Mouse (Mus musculus) kidney, postnatal 0 days (tissue): ENCODE results near the gene Map2k2. TPM values are rescaled to one million over a fixed set of nuclear protein-coding genes. Genes with fewer than 3 reads are reported as not detected.

ENCODE experiments used
- ATAC-seq: fragments of 200-750 bp; cut with Nextera tagmentation; replicated peaks from 2 replicates; pipeline ENCODE4 v1.8.0; 2017; ENCODE audit warnings: low read depth, moderate number of reproducible peaks, moderate TSS enrichment, moderate library complexity; ENCODE audit not compliant: low FRiP score
- DNase-seq: peaks from one replicate; pipeline ENCODE4 v3.0.0-alpha.2; 2016; ENCODE audit warnings: low spot score
- H3K27ac ChIP-seq: fragments of 300-500 bp; sonication (generic); 2 replicates; pipeline ENCODE4 v1.5.1; 2014; ENCODE audit warnings: mild to moderate bottlenecking
- H3K27me3 ChIP-seq: fragments of 300-500 bp; sonication (generic); 2 replicates; pipeline ENCODE4 v1.6.1; 2014; ENCODE audit warnings: low read length, mixed read lengths; ENCODE audit not compliant: insufficient read depth
- H3K36me3 ChIP-seq: fragments of 300-500 bp; sonication (generic); 2 replicates; pipeline ENCODE4 v1.6.1; 2014; ENCODE audit warnings: low read length, mixed read lengths; ENCODE audit not compliant: insufficient read depth
- H3K4me1 ChIP-seq: fragments of 300-500 bp; sonication (generic); replicated peaks from 2 replicates; pipeline ENCODE4 v1.6.1; 2014; ENCODE audit warnings: antibody characterized with exemption, low read length, mixed read lengths; ENCODE audit not compliant: insufficient read depth
- H3K4me2 ChIP-seq: fragments of 300-500 bp; sonication (generic); 2 replicates; pipeline ENCODE4 v1.6.1; 2014; ENCODE audit warnings: mild to moderate bottlenecking, low read length, moderate library complexity, mixed read lengths
- H3K4me3 ChIP-seq: fragments of 300-500 bp; sonication (generic); replicated peaks from 2 replicates; pipeline ENCODE4 v1.5.1; 2014; ENCODE audit warnings: low read depth, low read length
- H3K9ac ChIP-seq: fragments of 300-500 bp; sonication (generic); 2 replicates; pipeline ENCODE4 v1.6.1; 2014; ENCODE audit warnings: low read depth, low read length
- H3K9me3 ChIP-seq: fragments of 300-500 bp; sonication (generic); replicated peaks from 2 replicates; pipeline ENCODE4 v1.6.1; 2016; ENCODE audit warnings: low read length, inconsistent platforms, mixed read lengths
- CTCF ChIP-seq: IDR thresholded peaks from 2 replicates; pipeline ENCODE4 v1.5.1; 2016; ENCODE audit warnings: antibody characterized with exemption, low read depth, mild to moderate bottlenecking, moderate library complexity
- WGBS: fragments of 180-500 bp; shearing (Covaris S2); extraction: QIAGEN DNeasy Blood & Tissue Kit; methylation state at CpG from one replicate; pipeline ENCODE4 v1.1.7; 2014; 5-methylcytosine and 5-hydroxymethylcytosine counted together
- polyA plus RNA-seq: library from polyadenylated mRNA; unstranded; fragments of >200 nt; fragmentation: Nextera tagmentation; extraction: Ambion mirVana; gene quantifications from 2 replicates; pipeline ENCODE4 v1.2.1, GENCODE M21; 2015

Map2k2 gene
- polyA plus RNA-seq, 1 experiment from 2014 or later = 166 TPM

DNA sequence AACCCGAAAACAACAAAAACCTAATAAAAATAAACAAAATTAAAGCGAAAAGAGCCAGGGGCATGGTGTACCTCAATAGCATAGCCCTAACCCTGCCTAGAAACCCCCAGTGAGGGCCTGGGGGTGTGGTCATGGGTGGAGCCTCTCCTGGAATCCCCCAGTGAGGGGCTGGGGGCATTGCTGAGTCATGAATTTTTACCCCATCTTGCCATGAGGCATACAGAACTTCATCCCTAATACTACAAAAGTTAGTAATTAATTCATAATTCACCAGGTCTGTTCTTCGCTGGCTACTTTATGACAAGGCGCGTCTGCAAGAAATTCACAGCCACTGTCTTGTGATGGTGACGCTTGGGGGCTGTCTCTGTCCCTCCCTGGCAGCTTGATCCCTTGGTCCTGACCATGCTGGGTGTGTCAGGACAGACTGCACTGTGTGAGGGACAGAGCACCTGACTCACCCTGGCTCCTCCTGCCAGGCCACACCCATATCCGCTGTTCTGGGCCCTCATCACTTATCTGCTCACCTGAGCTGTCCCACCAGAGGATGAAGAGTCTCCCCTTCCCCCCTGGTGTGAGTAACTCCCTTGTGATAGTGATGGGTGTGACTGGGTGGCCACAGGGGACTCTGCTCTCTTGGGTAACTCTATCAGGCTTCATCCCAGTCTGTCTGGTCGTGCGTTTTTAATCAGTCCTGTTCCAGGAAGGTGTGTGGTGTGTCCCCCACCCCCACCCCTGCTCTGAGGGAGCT lies 10.6 kb upstream of the Map2k2 start:
- Histone ChIP-seq H3K36me3 (no peaks in the 10 kb centered on the region), H3K9me3 (no peaks in the 10 kb centered on the region), H3K4me1 (no peaks in the 10 kb centered on the region), H3K27me3 (no peaks in the 10 kb centered on the region), H3K27ac (no peak overlapping the region), H3K4me2 (no peak overlapping the region), H3K4me3 (no peak overlapping the region), H3K9ac (no peak overlapping the region)
- TF ChIP-seq CTCF = no peak
- no peak for DNase-seq
- 64% methylated on average over 9 of the region's 9 CpGs for WGBS
- no peak for ATAC-seq

DNA sequence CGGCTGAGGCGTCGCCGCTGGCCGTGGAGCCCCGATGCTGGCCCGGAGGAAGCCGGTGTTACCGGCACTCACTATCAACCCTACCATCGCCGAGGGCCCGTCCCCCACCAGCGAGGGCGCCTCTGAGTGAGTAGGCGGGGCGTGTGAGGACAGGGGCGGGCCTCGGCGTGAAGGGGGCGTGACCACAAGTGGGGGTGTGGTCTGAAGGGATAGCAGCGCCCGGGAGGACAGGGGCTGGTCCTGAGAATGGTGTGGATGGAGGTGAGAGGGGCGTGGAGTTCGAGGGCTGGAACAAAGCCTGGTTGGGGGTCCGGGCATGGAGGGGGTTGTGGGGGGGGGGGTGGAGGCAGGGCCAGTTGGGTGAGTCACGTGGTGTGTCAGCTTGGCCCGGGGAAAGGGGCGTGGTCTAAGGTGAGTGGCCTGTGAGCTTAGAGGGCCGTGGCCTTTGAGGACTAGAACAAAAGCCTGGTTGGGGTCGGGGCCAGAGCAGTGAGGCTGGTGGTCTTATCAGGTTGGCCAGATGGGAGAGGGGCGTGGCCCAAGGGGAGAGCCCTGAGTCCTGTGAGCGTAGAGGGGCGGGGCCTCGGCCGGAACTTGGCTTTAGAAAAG lies 502 bp downstream of the Map2k2 start:
- Histone ChIP-seq H3K4me1 (peaks cover 14% of the 10 kb centered on the region; the same call in 1 of the 2 replicates), H3K36me3 (peaks cover 22% of the 10 kb centered on the region)

DNA sequence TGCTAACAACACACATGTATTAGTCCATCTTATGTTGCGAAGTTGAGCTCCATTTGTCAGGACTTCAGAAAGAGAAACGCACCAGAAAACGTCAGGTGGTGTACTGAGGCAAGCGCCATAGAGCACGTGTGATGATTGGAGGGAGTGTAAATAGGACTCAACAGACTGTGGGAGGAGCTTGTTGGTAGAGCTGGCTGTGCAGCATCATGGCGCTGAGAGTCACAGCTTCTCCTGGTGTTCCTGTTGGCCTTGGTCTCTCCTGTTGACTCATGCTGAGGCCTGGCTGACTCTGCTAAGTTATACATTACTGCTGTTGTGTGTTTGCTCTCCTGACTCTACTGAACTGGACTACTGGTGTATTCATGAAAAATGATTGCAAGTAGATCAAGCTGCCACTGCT lies 7.2 kb downstream of the Map2k2 start:
- Histone ChIP-seq H3K27ac (no peak overlapping the region), H3K4me1 (no peaks in the 10 kb centered on the region), H3K36me3 (peaks cover 65% of the 10 kb centered on the region), H3K9me3 (no peaks in the 10 kb centered on the region), H3K4me3 (no peak overlapping the region), H3K27me3 (no peaks in the 10 kb centered on the region), H3K9ac (no peak overlapping the region), H3K4me2 (no peak overlapping the region)
- ATAC-seq (no peak), DNase-seq (no peak)
- no peak for TF ChIP-seq CTCF
- WGBS = 91% methylated on average over 6 of the region's 6 CpGs

More for the DNA sequence above, 502 bp downstream of the Map2k2 start:
- DNase-seq (peak; percentile 91), ATAC-seq (peak; percentile 89)
- peak; percentile 41; the same call in 1 of the 2 replicates for TF ChIP-seq CTCF
- Histone ChIP-seq H3K27ac (peak overlapping the region; percentile 100), H3K9ac (peak overlapping the region; percentile 98), H3K4me2 (peak overlapping the region; percentile 76), H3K4me3 (peak overlapping the region; percentile 82), H3K9me3 (no peaks in the 10 kb centered on the region), H3K27me3 (no peaks in the 10 kb centered on the region)
- under 1% methylated on average over 34 of the region's 35 CpGs for WGBS

DNA sequence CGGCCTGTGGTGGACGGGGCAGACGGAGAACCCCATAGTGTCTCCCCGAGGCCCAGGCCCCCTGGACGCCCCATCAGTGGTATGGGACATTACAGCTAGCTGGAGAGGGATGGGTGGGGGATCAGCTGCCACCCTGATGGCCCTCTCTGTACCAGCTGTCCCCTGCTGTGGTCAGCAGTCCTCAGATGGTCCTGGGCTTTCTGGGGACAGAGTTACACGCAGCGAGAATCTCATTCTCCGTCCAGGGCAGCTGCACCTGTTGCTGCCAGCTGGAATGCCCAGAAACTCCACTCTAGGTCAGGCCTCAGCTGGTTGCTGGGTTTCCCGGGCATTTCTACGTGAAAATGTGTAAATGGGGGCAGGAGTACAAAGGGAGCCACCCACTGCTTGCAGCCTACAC lies 13.9 kb downstream of the Map2k2 start:
- no peak overlapping the region for H3K4me2 ChIP-seq
- H3K9ac ChIP-seq = no peak overlapping the region
- H3K4me1 ChIP-seq = no peaks in the 10 kb centered on the region
- no peak for TF ChIP-seq CTCF
- no peaks in the 10 kb centered on the region for H3K9me3 ChIP-seq
- H3K36me3 ChIP-seq = peaks cover 85% of the 10 kb centered on the region
- no peak overlapping the region for H3K4me3 ChIP-seq
- no peaks in the 10 kb centered on the region for H3K27me3 ChIP-seq
- ATAC-seq (no peak), DNase-seq (no peak)
- WGBS = 93% methylated on average over 10 of the region's 10 CpGs
- H3K27ac ChIP-seq = no peak overlapping the region

DNA sequence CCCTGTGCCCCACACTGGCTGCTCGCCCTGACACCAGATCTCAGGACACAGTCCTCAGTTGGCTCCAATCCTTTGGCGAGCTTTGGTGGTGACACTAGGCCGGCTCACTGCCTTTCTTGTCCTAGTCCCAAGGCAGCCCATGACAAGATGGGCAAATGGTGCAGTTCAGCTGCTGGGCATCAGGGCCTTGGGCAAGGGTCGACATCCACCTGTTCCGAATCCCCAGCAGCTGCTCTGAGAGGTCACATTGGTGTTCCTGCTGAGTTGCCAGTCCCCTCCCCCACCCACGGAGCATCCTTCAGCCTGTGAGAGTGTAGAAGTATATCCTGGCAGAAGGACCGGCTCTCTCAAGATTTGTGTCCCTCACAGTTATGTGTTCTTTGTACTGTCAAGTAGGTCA lies 14.9 kb downstream of the Map2k2 start:
- no peak for TF ChIP-seq CTCF
- H3K4me1 ChIP-seq = no peaks in the 10 kb centered on the region
- H3K27me3 ChIP-seq = no peaks in the 10 kb centered on the region
- DNase-seq (no peak), ATAC-seq (no peak)
- H3K9me3 ChIP-seq = no peaks in the 10 kb centered on the region
- H3K4me2 ChIP-seq = no peak overlapping the region
- no peak overlapping the region for H3K9ac ChIP-seq
- H3K36me3 ChIP-seq = peaks cover 75% of the 10 kb centered on the region
- no peak overlapping the region for H3K27ac ChIP-seq
- 82% methylated on average over 7 of the region's 7 CpGs for WGBS
- no peak overlapping the region for H3K4me3 ChIP-seq

DNA sequence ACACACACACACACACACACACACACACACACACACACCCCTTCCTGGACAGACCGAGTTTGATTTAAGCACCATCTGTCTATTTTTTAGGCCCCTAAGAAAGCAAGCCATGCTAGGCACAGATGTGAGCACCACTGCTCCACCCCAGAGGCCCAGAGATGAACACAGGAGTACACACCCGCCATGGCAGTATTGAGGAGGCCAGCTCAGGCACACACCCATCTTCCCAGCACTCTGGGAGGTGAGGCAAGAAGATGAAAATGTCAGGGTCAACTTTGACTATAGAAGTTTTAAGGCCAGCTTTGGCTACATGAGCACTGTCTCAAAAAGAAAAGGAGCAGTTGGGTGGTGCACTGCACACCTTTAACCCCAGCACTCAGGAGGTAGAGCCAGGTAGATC lies 17.2 kb downstream of the Map2k2 start:
- H3K9me3 ChIP-seq = no peaks in the 10 kb centered on the region
- no peaks in the 10 kb centered on the region for H3K27me3 ChIP-seq
- TF ChIP-seq CTCF = no peak
- no peak for DNase-seq
- WGBS = 74% methylated on average over 2 of the region's 2 CpGs
- H3K4me1 ChIP-seq = no peaks in the 10 kb centered on the region; the same call in 1 of the 2 replicates
- H3K36me3 ChIP-seq = peaks cover 57% of the 10 kb centered on the region
- H3K9ac ChIP-seq = no peak overlapping the region
- ATAC-seq = no peak
- no peak overlapping the region for H3K27ac ChIP-seq
- no peak overlapping the region for H3K4me3 ChIP-seq
- H3K4me2 ChIP-seq = no peak overlapping the region
